Mouse (Mus musculus): ENCODE results near the gene Stab1.

The Stab1 gene

GRCm38 (mm10) chr14:31168425-31168824 is at the start of gene Stab1:
Gene Stab1 (minus strand): TSS chr14:31168641.
- DNase-seq: no peak

- no peak for DNase-seq
Measured at GRCm38 (mm10) chr14:31217666-31218065, 49.2 kb upstream of the Stab1 start, which contains the start of gene Sema3g. Gene Sema3g (plus strand): TSS chr14:31217860.

GRCm38 (mm10) chr14:31216846-31217245 is 48.4 kb upstream of the Stab1 start, which contains the start of gene Nisch:
Gene Nisch (minus strand): TSS chr14:31216946.
- no peak for DNase-seq

GRCm38 (mm10) chr14:31215157-31216002 is 46.9 kb upstream of the Stab1 start:
- DNase-seq: peak; percentile 83

- no peak for DNase-seq
Measured at GRCm38 (mm10) chr14:31214684-31215083, 46.2 kb upstream of the Stab1 start.

GRCm38 (mm10) chr14:31213868-31214267 is 45.4 kb upstream of the Stab1 start:
- DNase-seq: no peak

- DNase-seq: no peak
Measured at GRCm38 (mm10) chr14:31212499-31212898, 44.1 kb upstream of the Stab1 start.

GRCm38 (mm10) chr14:31211854-31212253 is 43.4 kb upstream of the Stab1 start:
- DNase-seq: no peak

- no peak for DNase-seq
Measured at GRCm38 (mm10) chr14:31209133-31209557, 40.7 kb upstream of the Stab1 start.

- DNase-seq: no peak
Measured at GRCm38 (mm10) chr14:31208084-31208483, 39.6 kb upstream of the Stab1 start, which contains the start of gene Tnnc1. Gene Tnnc1 (plus strand): TSS chr14:31208312.

- DNase-seq: no peak
Measured at GRCm38 (mm10) chr14:31207070-31207830, 38.8 kb upstream of the Stab1 start.

GRCm38 (mm10) chr14:31206472-31206981 is 38.1 kb upstream of the Stab1 start:
- DNase-seq: peak; percentile 98

- DNase-seq: peak; percentile 64
Measured at GRCm38 (mm10) chr14:31205562-31206467, 37.4 kb upstream of the Stab1 start.

GRCm38 (mm10) chr14:31205244-31205561 is 36.8 kb upstream of the Stab1 start:
- DNase-seq: peak; percentile 19

- DNase-seq: no peak
Measured at GRCm38 (mm10) chr14:31204844-31205243, 36.4 kb upstream of the Stab1 start.

- no peak for DNase-seq
Measured at GRCm38 (mm10) chr14:31200038-31200437, 31.6 kb upstream of the Stab1 start.

GRCm38 (mm10) chr14:31199599-31199998 is 31.2 kb upstream of the Stab1 start:
- DNase-seq: no peak

- DNase-seq: no peak
Measured at GRCm38 (mm10) chr14:31197547-31198516, 29.4 kb upstream of the Stab1 start.

- peak; percentile 48 for DNase-seq
Measured at GRCm38 (mm10) chr14:31195968-31196367, 27.5 kb upstream of the Stab1 start.

- no peak for DNase-seq
Measured at GRCm38 (mm10) chr14:31195521-31195920, 27.1 kb upstream of the Stab1 start.

- DNase-seq: peak; percentile 36
Measured at GRCm38 (mm10) chr14:31194891-31195513, 26.6 kb upstream of the Stab1 start.
